In the genomic region with DNA sequence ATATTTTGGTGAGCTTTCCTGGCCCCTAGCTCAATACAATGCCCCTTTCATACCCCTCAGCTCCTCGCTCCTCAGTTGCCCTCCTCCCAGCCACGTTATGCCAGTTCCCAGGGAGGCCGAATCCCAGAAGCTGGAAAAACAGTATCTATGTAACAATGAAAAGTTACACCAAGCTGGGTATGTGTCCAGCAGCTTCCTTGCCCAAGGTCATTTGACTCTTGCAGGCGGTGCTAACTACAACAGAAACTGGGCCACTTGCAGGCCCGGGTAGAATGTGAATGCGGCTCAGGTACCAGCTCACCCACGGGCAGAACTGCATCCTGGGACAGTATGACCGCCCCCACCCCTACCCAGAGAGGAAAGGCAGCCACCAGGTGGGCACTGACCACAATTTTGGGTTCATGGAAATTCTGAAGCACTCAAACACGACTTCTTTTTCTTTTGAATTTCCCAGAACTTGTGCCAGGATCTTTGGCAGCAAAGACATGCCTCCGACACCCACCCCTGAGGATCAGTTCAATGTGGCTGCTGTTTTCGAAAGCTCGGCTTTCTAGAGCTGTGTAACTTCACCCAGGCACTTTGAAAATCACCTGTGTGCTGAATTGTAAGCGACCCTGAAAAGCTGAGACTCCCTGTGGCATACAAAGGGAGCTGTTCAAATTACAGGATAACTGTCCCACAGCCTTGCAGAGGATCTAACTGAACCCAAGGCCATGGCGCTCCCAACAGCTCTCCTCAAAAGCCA, we compare ENCODE assay signal across 10 mouse cellular contexts. TPM values are rescaled to one million over a fixed set of nuclear protein-coding genes. Genes with fewer than 3 reads are reported as not detected.
DNase-seq lines count a peak whose midpoint lies in the region; ATAC-seq and TF ChIP-seq lines count a peak whose summit lies in the region.
"Had no signal": no experiment of that assay in that cellular context is flagged by ENCODE, and none has a peak within 500 bp of the region (broad histone marks: within the 10 kb centered on the region; RNA-seq: fewer than 3 reads in every experiment).

No protein-coding gene starts in this region.

- no peak overlapping the region for H3K4me3 ChIP-seq in thymus, adult 2 months (ENCODE audit: control insufficient read depth, insufficient read depth, low read length)

- H3K27ac ChIP-seq in thymus, adult 2 months (ENCODE audit: control insufficient read depth, insufficient read depth, low read length), result no peak overlapping the region

- H3K27me3 ChIP-seq in thymus, adult 2 months (ENCODE audit: control insufficient read depth, insufficient read depth, low read length), result no peaks in the 10 kb centered on the region

- no peak for TF ChIP-seq POLR2A in thymus, adult 2 months (IDR thresholded peaks at IDR 0.05; ENCODE audit: control insufficient read depth, extremely low read depth, insufficient read depth, low read length, poor library complexity)

- DNase-seq in cerebellum, adult 9-10 months, result no peak
- peak; percentile 27 for DNase-seq in layer of hippocampus, adult 9-11 months
- DNase-seq in layer of hippocampus, adult 18-20 months (ENCODE audit: low spot score in 2 of 2), result no peak
- peak; percentile 39 for DNase-seq in ovary, postnatal 36 days (ENCODE audit: low spot score)
- no peak for DNase-seq in ovary, postnatal 10 days (ENCODE audit: low spot score)
- DNase-seq in thymus, adult 2 months, result no peak
- no peak for DNase-seq in heart, postnatal 10 days
- DNase-seq: kidney, postnatal 25 days; lung, postnatal 36 days had no signal

- peaks cover 5% of the 10 kb centered on the region for H3K4me1 ChIP-seq in thymus, adult 2 months (replicated peaks; ENCODE audit: control insufficient read depth, insufficient read depth, low read length)

- intact Hi-C loops in heart, postnatal 10 days (cut with DNase I), result no loop called here

- H3K36me3 ChIP-seq in thymus, adult 2 months (ENCODE audit: control insufficient read depth, insufficient read depth, low read length), result no peaks in the 10 kb centered on the region

- peak; percentile 40; the same call in 1 of the 2 replicates for ATAC-seq in cerebellum, adult (ENCODE audit: insufficient number of reproducible peaks, low FRiP score, low TSS enrichment)

- 87% methylated on average over 14 of the region's 14 CpGs for WGBS in thymus, adult 2 months

- TF ChIP-seq CTCF in thymus, adult 2 months (IDR thresholded peaks at IDR 0.05; ENCODE audit: borderline replicate concordance, control insufficient read depth, extremely low read depth, insufficient read depth, low read length, poor library complexity), result no peak

RNA-seq across cellular contexts. Expression of a gene that starts 12.1 kb away (rescaled TPM):
- 10 to 100 TPM; 32.1 to 34.7 TPM for total RNA-seq in layer of hippocampus, adult 18-20 months (2021)
- 2.1 TPM in 2 replicates for polyA plus RNA-seq in thymus, adult 2 months (2012; rRNA removed)
- 10 to 100 TPM in 1 of 2 experiments, 1 to 10 TPM in 1; 4.5 to 10.9 TPM for total RNA-seq in heart, postnatal 10 days (2021)

RNA-seq across cellular contexts. Expression of a gene that starts 58.7 kb away (rescaled TPM):
- under 1 TPM; 0.42 to 0.79 TPM for total RNA-seq in layer of hippocampus, adult 18-20 months (2021)
- polyA plus RNA-seq in thymus, adult 2 months (2012; rRNA removed), result 14.7 and 15.0 TPM in 2 replicates
- 1 to 10 TPM; 2.0 to 2.3 TPM for total RNA-seq in heart, postnatal 10 days (2021)

Comparison
In these comparisons a context has a peak if more than half of its experiments do, and no peak if none do; other contexts are left out.
1. DNase-seq: peak in layer of hippocampus, adult 9-11 months (single experiment) and ovary, postnatal 36 days (single experiment); none in cerebellum, adult 9-10 months (single experiment), layer of hippocampus, adult 18-20 months (0 of 2), ovary, postnatal 10 days (single experiment), thymus, adult 2 months (single experiment) and heart, postnatal 10 days (0 of 2).